Mouse (Mus musculus) monocyte, adult 5-6 weeks (primary cell): Measurements from ENCODE around the gene Ephb1. TPM values are rescaled to one million over a fixed set of nuclear protein-coding genes. Genes with fewer than 3 reads are reported as not detected.

ENCODE experiments used
- ATAC-seq: fragments of 153-309, 156-312 bp; replicated peaks from 2 replicates; pipeline ENCODE4 v1.8.0; 2017; ENCODE audit warnings: mild to moderate bottlenecking; ENCODE audit not compliant: low TSS enrichment, insufficient number of reproducible peaks, severe bottlenecking, poor library complexity, low FRiP score
- total RNA-seq: library from RNA; stranded (forward); fragments of 200-1000, 200-491, 200-594 nt; gene quantifications from 3 replicates; pipeline ENCODE4 v1.2.3, GENCODE M21; 2017

Gene Ephb1
- total RNA-seq, 1 experiment from 2014 or later: not detected

DNA sequence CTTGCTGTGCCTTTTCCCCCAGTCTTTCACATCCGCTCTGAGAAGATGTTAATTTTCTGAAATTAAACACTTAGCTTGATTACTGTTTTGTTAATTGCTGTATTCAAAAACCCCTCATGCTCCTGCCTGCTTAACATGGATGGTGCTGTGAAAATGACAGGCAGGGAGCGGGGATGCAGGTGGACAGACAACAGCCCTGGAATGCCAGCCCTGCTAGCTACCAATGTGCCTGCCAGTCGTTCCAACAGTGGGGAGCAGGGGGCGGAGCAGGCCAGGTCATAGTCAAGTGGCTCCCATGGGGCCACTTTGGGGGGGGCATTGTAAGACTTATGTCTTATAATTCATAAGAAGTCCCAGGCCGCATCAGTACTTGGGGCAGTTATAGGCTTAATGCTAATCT, 321.3 kb downstream of the Ephb1 start:
- ATAC-seq: no peak

DNA sequence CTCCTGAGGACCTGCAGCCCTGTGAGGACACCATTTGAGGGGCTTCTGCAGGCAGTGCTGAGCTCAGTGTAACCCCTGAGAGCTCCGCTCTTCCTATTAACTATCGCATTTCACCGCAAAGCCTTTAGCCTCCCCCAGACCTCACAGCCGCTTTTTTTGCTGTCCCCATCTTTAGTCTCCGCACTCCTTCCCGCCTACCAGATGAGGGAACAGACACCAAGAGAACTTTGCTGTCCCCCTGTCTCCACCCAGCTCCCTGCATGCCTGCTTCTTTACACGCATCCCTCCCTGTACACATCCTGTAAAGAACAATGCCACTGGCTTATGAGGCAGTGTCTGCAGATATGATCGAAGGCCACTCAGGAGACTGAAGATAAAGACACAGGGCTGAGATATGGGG, 322.1 kb downstream of the Ephb1 start:
- no peak for ATAC-seq

DNA sequence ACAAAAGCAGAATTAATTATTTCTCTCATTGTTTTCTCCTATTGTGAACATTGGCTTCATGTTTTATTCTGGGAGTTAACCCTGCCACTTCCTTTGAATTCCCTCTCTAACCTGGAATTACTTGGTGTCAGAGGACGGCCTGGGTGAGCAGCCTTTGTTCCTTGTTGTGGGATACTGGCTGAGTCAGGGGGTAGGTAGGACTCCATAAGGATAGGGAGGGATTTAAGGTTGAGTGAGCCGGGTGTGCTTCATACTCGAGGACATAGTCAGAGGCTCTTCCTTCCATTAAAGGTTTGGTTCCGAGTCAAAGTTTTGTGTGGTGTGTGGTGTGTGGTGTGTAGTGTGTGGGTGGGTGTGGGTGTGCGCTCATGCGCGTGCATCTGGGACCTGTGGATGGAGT, 324.8 kb downstream of the Ephb1 start:
- ATAC-seq: no peak

DNA sequence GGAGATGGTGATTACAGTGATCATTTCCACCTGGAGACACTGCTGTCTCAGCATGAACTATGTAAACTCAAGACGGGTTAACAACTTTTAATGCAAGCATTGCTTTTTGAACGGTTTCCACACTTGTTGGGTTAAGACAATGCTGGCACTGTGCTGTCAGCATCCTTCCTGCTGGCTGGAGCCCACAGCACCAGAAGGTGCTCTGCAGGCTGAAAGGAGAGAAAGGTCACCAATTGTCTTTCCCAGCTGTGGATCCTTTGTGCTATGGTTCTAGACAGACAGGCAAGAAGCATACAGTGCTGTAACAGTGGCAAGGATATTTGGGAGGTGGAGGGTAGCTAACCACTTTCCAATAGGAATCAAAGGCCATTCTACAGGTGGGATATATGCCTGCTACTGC, 328.4 kb downstream of the Ephb1 start:
- ATAC-seq: no peak

DNA sequence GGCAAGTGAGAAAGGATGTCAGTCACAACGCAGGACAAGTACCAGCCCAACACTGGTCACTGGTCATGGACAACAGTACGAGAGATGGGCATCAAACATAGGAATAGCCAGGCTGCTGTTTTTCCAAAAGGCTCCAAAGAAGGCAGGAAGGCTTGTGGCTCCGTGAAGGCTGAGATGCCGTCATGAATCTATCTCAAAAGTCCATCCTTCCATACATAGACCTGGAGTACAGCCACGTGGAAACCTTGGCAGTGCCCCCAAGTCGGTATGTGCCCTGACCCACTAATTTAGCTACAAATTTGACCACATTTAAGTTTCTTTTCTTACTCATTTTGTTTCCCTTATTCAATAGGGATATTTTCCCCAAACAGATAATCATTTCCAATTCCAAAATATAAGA, 329.4 kb downstream of the Ephb1 start:
- no peak for ATAC-seq

DNA sequence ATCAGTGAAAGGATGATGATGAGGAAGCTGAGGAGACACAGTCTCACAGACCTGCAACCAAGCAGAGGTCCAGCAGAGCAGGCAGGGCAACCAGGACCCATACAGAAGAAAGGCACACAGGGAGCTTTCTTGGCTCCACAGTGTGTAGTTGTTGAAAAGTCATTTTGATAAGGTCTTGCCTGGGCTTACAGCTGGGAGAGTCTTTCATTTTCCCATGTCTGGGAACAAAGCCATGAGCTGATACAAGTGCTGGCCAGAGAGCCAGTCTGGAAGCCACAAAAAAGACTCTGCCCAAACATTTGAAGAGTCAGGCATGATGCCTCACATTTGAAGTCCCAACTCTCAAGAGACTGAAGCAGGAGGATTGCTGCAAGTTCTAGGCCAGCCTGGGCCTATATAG, 339.0 kb downstream of the Ephb1 start:
- no peak for ATAC-seq

DNA sequence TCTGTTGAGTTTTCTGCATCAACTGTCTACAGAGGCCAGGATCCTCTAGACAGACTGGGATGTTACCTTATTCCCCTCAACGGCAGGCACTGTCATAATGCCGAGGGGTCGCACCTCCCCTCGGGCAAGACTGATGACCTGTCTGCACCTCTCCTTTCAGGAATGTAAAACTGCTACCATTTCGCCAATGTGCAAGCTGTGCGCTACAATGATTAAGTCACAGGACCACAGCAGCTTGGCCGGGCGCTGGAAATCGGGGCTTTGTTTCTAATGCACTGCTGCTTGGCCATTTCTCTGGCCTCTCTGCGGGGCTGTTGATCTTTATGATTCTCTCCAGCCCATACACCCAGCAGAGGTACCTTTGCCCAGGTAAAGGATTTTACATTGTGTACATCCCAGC, 346.8 kb downstream of the Ephb1 start:
- no peak for ATAC-seq

DNA sequence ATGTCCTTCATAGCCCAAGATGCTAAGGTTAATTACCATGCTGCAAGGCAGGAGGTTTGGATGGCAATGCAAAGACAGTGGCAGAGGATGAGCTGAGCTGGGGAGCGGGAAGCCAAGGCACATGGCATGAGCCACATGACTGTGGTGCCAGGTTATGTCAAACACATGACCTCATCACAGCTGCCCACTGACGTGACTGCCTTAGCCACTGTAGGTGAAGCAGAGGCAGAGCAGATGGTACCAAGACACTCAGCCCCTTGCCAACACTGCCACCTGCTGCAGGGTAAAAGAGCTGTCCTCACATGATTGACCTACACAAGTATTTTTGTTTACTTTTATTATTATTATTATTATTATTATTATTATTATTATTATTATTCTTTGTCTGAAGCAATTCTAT, 348.0 kb downstream of the Ephb1 start:
- ATAC-seq: no peak

DNA sequence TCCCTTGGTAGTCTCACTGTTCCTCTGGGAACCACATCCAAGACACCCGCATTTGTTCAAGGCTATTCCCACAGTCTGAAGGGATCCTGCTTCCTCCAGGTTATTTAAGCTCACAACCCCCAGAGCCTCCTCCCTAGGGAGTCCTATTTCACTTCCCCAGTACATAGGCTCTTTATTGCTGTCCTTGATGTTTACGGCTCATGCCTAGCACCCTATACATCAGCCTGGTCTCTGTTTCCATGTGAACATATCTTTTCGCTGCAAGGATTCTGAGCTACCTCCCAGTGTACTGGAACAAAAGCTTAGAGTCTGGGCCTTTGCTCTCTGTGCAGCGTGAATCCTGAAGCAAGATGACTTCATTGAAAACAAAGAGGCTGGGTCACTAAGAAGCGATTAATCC, 351.6 kb downstream of the Ephb1 start:
- ATAC-seq: no peak

DNA sequence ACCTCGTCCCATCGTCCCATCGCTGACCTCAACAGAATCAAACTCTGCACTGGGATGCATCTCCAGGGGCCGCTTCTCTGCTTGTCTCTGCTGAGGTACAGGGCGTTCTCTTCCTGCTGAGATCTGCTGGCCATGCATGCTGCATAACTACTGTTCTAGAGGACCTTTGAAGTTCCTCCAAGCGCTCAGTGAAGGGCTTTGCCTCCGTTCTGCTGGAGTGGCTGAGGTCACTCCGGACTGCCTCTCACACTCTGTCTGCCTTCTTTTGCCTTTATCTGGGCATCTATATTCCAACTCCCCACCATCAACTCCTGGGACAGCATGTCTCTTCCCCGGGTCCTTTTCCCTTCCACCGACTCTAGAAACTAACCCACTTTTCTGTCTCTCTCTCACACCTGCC, 352.3 kb downstream of the Ephb1 start:
- ATAC-seq: no peak

DNA sequence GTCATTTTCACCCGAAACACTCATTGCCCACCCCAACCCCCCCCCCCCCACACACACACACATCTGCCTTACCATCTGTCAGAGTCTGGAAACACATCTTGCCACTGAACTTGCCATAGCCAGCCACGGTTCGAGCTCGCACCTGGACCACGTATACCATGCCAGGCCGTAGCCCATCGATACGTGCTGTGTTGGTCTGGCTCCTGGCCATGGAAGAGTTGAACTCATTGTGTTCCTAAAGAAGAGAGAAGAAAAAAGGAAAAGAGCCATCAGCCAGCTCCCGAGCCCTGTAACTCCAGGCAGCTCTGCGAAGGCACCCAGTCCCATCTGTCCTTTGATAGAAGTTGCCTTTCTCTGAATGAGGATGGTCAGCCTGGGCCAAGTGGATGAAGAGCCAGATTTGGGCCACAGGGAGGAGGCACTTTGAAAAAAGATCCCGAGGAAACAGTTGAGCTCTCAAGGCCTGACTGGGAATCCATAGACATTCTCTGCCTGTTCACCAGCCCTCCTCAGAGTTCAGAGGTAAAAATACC, 352.8 kb downstream of the Ephb1 start:
- no peak for ATAC-seq

DNA sequence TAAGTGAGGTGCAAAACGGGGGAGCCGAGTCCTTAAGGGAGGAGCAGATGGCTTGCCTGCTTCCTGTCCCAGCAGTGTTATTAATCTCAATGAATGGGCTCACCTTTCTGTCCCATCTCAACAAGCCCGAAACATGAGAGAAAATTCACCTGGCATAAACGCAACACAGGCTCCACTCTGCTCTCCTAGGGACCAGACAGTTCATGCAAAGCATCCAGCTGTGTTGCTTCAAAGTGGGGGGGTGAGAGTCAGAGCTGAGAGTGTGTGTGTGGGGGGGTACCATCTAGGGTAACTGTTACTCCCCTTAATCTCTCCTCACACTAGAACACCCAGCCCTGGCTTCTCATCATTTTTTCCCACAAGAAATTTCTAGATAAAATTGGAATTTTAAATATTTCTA, 354.8 kb downstream of the Ephb1 start:
- no peak for ATAC-seq

DNA sequence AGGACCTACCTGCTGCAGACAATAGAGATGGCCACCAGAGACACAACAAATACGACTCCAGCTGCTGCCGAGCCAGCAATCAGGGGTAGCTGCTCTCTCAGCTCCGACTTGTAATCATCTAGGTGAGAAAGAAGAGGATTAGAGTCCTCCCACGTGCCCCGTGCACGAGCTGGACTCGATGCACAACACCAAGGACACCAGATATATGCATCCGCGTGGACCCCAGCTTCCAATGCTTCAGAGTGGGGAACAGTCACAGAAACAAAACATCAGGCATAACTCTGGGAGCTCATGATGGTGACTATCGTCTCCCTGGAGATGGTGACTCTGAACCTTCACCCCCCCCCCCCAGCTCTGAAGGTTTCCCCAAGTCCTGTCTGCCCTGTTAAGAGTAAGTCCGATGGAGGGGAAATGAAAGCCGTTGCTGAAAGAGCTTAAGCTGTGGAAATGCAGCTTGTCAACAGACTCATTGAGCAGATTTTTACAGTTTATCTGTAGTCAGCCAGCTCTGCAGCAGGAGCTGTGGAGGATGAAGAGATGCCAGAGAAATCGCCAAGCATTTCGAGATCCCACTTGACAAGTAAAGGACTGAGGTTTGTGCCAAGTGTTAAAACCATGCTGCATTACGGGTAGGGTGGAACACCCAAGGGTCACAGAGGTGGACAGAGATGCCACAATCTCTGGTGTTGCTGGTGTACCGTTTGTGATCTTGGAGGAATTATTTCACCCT, 357.6 kb downstream of the Ephb1 start:
- ATAC-seq: no peak

DNA sequence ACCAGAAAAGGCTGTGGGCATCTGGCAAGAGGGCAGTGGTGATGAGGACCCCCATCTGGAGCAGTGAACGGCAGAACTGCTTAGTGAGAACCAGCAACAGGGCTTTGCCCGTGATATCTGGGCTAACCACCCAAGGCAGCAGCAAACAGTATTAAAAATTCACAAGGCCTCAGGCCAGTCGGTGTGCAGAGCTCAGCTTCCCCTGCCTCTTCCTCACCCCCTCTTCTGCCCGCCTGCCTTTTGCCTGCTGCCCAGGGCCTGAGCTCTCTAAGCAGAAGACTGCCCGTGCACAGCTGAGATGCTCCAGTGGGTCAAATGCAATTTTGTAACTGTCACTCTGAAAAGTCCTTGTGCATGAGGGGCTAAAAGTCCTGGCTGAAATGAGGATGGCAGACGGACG, 358.3 kb downstream of the Ephb1 start:
- ATAC-seq: no peak

DNA sequence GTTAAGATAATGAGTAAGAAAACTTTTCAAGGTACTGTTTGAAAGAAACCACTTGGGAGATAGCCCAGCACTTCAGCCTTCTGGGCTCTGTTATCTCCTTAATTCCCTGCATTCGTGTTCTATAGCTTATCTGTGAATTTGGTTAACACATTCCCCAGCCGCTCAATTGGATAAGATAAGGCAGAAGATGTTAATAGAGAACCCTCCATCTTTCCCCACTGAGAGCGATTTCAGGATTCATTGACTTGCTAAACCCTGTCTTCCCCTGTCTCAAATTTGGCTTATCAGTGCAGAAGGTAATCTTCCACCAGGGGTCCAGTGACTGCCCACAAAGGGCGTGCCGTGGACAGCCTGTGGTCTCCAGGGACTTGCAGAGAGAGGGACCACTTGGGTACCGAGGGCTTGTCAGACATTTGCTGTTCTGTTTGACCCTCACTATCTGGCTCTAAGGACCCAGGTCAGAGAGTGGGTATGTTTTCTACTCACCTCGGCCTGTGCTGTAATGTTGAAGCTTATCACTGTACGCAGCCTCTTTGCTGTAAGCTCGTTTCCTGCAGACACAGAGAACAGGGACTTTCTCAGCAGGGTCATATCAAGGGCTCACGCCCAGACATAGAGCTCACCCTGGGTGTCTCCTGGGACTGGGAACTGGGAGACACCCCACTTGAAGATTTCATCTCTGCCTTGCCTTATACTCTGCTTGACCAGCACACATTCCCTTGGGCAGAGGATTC, 358.9 kb downstream of the Ephb1 start:
- no peak for ATAC-seq

DNA sequence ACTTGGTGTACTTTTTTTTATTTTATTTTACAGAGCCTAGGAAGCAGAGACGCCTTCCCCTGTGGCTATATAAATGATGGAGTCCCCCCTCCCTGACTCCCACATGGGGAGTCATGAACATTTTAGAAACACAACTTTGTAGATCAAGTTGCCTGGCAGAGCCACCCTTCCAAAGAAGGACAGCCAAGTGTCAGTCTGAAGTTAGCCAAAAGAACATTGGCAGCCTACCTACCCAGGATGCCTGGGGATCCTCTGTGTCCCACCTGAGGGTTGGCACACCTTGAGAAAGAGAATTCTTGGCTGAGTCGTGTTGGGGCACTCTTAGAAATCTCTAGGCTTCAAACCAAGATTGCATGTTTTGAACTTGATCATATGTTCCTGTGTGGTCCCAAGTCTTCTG, 360.4 kb downstream of the Ephb1 start:
- ATAC-seq: no peak

DNA sequence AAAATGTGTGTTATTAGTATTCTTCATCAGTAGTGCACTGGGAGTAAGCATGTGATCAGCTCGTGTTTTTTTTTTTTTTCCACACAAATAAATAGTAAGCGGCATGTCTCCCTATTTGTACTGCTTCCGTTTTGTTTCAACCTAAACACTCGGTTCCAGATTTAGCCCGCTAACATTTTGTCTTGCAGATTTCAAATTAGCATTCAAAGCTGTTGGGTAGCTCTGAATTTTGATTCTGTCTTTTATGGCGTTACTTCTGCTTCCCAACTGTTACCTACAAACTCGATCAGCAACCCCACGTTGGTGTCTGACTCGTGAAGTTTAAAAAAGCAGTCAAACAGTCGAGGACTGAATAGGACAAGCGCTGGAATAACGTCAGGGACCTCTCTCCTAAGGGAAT, 363.7 kb downstream of the Ephb1 start:
- no peak for ATAC-seq

DNA sequence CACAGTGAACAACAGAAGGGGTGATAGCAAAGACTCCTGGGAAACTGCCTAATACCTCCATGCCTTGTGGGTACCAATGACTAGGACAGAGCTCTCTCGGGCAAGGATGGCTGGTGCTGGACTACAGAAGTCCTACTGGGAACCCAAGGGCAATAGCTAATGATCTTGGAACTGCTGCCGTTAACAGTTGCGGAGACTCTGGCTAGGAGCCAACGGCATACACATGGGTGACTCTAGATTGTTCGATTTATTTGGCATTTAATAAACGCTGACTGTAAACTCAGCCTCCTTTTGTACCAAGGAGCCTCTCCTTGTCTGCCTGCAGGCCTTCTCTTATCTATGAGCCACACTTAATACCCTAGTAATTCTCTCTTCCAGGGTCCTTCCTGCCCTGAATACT, 364.5 kb downstream of the Ephb1 start:
- ATAC-seq: no peak

DNA sequence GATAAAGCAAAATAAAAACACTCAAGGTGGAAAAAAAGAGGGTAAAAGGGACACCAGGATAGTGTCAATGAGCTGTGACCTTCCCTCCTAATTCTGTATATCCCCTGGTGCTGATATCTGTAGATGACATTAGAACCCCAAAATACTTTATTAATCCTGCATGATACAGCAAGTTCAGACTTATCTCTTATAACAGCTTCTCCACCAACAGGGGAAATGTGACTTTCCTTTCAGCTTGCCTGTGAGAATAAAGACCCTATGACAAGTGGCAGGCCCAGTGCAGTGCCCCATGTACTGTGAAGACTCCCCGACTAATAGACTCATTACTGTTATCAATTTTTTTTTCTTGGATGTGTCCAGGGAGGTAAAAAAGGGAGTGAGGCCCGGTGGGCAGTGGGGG, 367.6 kb downstream of the Ephb1 start:
- ATAC-seq: no peak

DNA sequence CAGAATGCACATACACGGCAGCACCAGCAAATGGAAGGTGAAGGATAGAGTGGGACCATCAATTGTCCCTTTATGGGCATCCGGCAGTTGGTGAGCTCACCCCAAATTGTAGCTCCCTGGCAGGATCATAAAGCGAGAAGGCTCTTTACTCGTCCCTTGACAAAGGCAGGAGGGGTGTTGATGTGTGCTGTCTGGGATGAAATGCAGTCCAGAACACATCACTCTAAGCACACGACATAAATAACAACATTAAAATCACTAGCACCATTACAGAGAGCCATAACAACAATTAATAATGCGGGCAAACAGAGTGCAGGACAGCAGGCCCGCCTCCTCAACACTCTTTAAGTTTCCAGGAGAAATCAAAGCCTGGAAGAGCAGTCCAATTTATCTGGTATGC, 372.1 kb downstream of the Ephb1 start:
- no peak for ATAC-seq
